Mouse (Mus musculus) E14TG2a.4 (cell line): ENCODE results near the gene Serinc1.

Source experiments
- H3K27me3 ChIP-seq: 2 replicates; pipeline ENCODE4 v1.6.1; 2014; ENCODE audit warnings: low read length, control low read depth; ENCODE audit not compliant: insufficient read depth
- H3K36me3 ChIP-seq: 2 replicates; pipeline ENCODE4 v1.6.1; 2014; ENCODE audit warnings: low read length, control low read depth; ENCODE audit not compliant: insufficient read depth
- H3K4me1 ChIP-seq: replicated peaks from 2 replicates; pipeline ENCODE4 v1.6.1; 2014; ENCODE audit warnings: low read depth, low read length, control low read depth
- H3K4me3 ChIP-seq: replicated peaks from 2 replicates; pipeline ENCODE4 v1.5.1; 2014; ENCODE audit warnings: mild to moderate bottlenecking, low read length
- H3K9me3 ChIP-seq: 2 replicates; pipeline ENCODE4 v1.6.1; 2014; ENCODE audit warnings: low read length, control low read depth
- CTCF ChIP-seq: conservative IDR thresholded peaks from 2 replicates; pipeline ENCODE4 v1.5.1; 2014; ENCODE audit warnings: low read length
- NANOG ChIP-seq: IDR thresholded peaks from 2 replicates; pipeline ENCODE4 v1.6.1; 2014; ENCODE audit warnings: borderline replicate concordance, low read length, mixed read lengths
- POU5F1 ChIP-seq: IDR thresholded peaks from 2 replicates; pipeline ENCODE4 v1.6.1; 2014; ENCODE audit warnings: low read length, borderline replicate concordance

The Serinc1 gene

DNA sequence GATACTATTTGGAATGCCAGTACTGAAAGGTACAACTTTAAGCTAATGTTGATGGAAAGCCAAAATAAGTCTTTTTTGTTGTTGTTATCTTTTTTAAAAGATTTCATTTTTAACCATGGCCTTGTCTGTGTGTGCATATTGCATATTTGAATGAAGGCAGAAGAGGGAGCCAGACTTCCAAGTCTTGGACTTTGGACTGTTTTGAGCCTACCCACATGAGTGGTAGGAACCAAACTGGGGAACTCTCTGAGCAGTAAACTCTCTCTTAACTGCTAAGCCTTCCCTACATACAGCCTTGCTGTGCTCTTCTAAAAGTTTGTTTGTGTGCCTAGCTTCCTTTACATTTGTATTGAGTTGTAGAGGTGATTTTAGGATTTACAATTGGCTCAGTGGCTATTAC lies 43.7 kb downstream of the Serinc1 start:
- Histone ChIP-seq H3K9me3 (no peaks in the 10 kb centered on the region), H3K27me3 (no peaks in the 10 kb centered on the region), H3K36me3 (0 out of 2 replicates have a peak, but pooled peaks cover 2% of the 10 kb centered on the region), H3K4me3 (no peak overlapping the region), H3K4me1 (peaks cover 63% of the 10 kb centered on the region)
- no peak for TF ChIP-seq NANOG

DNA sequence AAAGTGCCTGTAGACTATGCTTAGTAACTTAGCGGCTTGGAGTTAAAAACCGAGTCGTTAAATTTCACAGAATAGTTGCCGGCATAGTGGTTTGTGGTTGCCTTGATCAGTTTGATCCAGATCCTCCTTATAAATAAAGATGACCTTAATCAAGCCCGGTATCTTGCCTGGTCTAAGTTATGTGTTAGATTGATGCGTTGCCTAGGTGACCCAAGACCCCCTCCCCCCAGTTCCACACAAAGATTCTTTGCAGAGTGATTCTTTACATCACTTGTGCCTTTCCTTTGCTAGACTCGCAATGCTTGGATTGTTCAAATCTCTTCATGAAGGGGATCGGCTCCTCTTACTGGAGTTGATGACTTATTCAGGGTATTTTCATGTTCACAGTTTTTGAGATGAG lies 45.1 kb downstream of the Serinc1 start:
- Histone ChIP-seq H3K27me3 (no peaks in the 10 kb centered on the region), H3K9me3 (no peaks in the 10 kb centered on the region), H3K4me3 (peak overlapping the region; percentile 93), H3K4me1 (peaks cover 57% of the 10 kb centered on the region), H3K36me3 (no peaks in the 10 kb centered on the region)
- TF ChIP-seq CTCF (no peak), NANOG (no peak), POU5F1 (no peak)

DNA sequence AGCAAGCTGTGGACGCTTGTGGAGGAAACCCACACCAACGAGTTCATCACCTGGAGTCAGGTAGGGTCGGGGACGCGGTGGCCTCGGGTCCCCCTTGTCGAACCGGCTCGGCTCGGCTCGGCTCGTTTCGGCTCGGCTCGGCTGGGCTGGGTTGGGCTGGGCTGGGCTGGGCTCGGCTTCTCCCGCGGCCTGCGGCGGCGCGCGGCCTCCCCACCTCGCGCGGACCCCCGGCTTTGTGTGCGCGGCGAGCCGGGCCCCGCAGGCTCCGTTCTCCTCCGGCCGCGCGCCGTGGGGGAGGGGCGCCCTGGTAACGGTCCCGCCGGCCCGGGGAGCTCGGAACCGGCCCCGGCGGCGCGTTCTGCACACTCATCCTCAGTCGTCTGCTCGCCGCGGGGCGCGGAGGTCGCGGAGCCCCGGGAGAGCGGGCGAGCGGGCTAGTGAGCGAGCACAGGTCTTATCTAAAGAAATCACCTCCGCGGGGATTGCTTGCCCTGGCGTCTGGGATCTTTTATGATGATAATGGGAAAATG lies 45.7 kb downstream of the Serinc1 start:
- Histone ChIP-seq H3K4me3 (peak overlapping the region; percentile 93), H3K27me3 (no peaks in the 10 kb centered on the region), H3K36me3 (no peaks in the 10 kb centered on the region), H3K9me3 (no peaks in the 10 kb centered on the region), H3K4me1 (peaks cover 54% of the 10 kb centered on the region)
- no peak for TF ChIP-seq CTCF
- TF ChIP-seq NANOG = no peak
- TF ChIP-seq POU5F1 = no peak

DNA sequence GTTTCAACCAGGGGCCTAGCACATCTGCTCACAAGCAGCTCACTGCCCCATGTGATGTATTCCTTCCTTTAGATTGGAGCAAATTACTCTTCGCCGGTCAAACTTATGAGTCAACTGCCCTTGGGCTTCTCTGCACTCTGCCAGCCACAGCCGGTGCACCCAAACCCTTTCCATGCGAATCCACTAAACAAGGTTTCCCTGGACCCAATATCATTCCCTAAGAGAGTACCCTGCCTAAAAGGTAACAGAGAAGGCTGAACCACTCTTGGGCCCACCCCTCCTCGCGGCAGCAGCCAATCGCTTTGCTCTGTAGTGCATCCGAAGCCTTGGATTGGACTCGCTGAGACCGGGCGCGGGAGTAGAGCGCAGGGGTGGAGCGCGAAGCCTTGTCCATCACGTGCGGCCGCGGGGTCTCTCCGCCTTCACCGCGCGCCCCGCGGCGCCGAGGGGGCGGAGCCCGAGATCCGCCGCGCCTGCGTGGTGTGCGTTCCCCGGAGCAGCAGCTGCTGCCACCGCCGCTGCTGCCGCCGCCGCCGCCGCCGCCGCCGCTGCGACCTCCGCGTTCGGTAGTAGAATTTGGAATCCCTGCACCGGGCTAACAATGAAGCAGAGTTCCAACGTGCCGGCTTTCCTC lies 46.3 kb downstream of the Serinc1 start, which contains the start of gene Hsf2:
Gene Hsf2, plus strand, starts transcription at position 478 of the 634 bp plus-strand sequence.
- Histone ChIP-seq H3K9me3 (no peaks in the 10 kb centered on the region), H3K36me3 (no peaks in the 10 kb centered on the region), H3K4me1 (peaks cover 48% of the 10 kb centered on the region), H3K27me3 (no peaks in the 10 kb centered on the region), H3K4me3 (peak within 1 kb of the TSS; percentile 93)
- no peak for TF ChIP-seq NANOG
- no peak for TF ChIP-seq POU5F1
- TF ChIP-seq CTCF = no peak

DNA sequence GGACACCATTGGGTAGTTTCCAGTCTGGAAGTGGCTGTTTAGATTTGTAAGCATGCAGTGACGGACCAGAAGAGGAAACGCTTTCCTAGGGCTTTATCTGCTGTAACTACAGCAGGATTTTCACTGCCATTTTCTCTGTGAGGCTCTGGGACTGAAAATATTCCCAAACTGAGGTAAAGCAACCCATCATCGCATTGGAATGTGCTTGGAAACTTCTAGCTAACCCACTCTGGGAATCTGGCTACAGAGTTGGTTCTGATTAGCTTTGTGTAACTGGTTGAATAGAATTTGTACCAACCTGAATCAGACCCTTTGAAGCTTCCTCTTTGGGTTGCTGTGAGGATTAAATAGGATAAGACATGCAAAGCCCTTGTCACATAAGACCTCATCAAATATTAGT lies 47.6 kb downstream of the Serinc1 start:
- Histone ChIP-seq H3K9me3 (no peaks in the 10 kb centered on the region), H3K36me3 (no peaks in the 10 kb centered on the region), H3K27me3 (no peaks in the 10 kb centered on the region), H3K4me1 (peaks cover 35% of the 10 kb centered on the region), H3K4me3 (no peak overlapping the region)
- TF ChIP-seq POU5F1 (no peak), CTCF (no peak), NANOG (no peak)

DNA sequence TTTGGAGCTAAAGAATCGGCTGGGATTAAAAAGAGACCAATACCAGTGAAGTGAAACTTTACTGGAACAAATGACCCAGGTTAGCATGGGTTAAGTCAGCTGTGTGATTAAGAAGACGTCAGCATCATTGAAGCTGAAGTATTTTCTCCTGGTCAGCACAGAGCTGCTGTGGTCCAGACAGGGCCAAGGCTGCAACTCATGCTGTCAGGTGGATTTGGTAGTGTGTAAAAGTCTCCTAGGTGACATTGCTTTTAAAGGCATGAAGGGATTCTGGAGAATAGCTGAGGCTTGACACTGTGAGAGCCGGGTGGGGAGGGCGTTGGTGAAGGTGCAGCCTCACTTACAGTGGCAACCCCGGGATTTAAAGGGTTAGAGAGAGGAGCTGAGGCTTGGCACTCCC lies 50.6 kb downstream of the Serinc1 start:
- H3K36me3 ChIP-seq = no peaks in the 10 kb centered on the region
- H3K9me3 ChIP-seq = no peaks in the 10 kb centered on the region
- H3K4me3 ChIP-seq = no peak overlapping the region
- TF ChIP-seq CTCF (no peak), NANOG (no peak), POU5F1 (no peak)
- peaks cover 31% of the 10 kb centered on the region for H3K4me1 ChIP-seq
- H3K27me3 ChIP-seq = no peaks in the 10 kb centered on the region

DNA sequence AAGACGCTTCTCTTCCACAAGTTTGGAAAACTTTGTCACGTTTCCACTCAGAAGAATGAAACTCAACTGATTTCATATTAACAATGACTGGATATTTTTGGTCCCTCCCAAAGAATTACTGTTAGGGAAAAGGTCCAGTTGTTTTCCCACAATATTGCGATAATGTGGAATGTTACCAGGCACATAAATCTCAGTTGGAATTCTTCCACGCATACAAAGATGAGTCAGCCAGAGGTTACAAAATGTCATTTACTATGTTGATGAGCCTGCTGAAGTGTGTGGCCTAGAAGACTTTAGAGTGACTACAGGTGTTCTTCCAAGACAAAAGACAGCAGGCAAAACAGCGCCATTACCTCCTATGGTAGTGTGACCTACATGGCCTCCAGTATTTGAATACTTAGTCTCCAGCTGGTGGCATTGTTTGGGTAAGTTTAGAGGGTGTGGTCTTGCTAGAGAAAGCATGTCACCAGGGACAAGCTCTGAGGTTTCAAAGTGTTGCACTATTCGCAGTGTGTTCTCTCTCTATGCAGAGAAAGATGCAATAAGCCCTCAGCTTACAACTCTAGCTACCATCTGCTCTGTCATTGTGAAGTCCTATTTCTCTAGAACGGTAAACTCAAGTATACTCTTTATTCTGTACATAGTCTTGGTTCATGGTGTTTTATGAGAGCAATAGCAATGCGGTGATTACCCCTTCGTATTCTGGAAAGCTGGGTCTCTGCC lies 55.0 kb downstream of the Serinc1 start:
- Histone ChIP-seq H3K4me3 (no peak overlapping the region), H3K27me3 (no peaks in the 10 kb centered on the region), H3K36me3 (no peaks in the 10 kb centered on the region), H3K4me1 (peaks cover 32% of the 10 kb centered on the region), H3K9me3 (no peaks in the 10 kb centered on the region)
- TF ChIP-seq NANOG = peak; percentile 85
- no peak for TF ChIP-seq POU5F1
- TF ChIP-seq CTCF = no peak
